Mouse (Mus musculus): ENCODE measurements around the gene Ap4m1.

Gene Ap4m1

GRCm38 (mm10) chr5:138171695-138172491 lies at the start of gene Ap4m1, which contains the start of gene Mcm7:
Gene Ap4m1, plus strand, starts transcription at chr5:138172002.
Gene Mcm7, minus strand, starts transcription at chr5:138172422.
- DNase-seq (ENCODE audit: low spot score in 2 of 2): peak; percentile 99

GRCm38 (mm10) chr5:138132425-138133064 lies 39.3 kb upstream of the Ap4m1 start:
- DNase-seq (ENCODE audit: low spot score in 2 of 2): no peak

GRCm38 (mm10) chr5:138137257-138137656 lies 34.5 kb upstream of the Ap4m1 start:
- no peak for DNase-seq (ENCODE audit: low spot score in 2 of 2)

- DNase-seq (ENCODE audit: low spot score in 2 of 2): no peak
These were observed 33.8 kb upstream of the Ap4m1 start for GRCm38 (mm10) chr5:138137935-138138549.

GRCm38 (mm10) chr5:138138585-138138984 lies 33.2 kb upstream of the Ap4m1 start:
- no peak for DNase-seq (ENCODE audit: low spot score in 2 of 2)

- DNase-seq (ENCODE audit: low spot score in 2 of 2): no peak
These were observed 17.4 kb upstream of the Ap4m1 start for GRCm38 (mm10) chr5:138154390-138154789.

GRCm38 (mm10) chr5:138155443-138155976 lies 16.3 kb upstream of the Ap4m1 start, which contains the start of gene Zfp113:
Gene Zfp113, minus strand, starts transcription at chr5:138155744.
- DNase-seq (ENCODE audit: low spot score in 2 of 2): peak; percentile 95 to 96

- DNase-seq (ENCODE audit: low spot score in 2 of 2): no peak
These were observed 11.5 kb upstream of the Ap4m1 start for GRCm38 (mm10) chr5:138160224-138160762.

- DNase-seq (ENCODE audit: low spot score in 2 of 2): peak; percentile 90 to 92
These were observed 10.7 kb upstream of the Ap4m1 start, which contains the start of gene Cops6 for GRCm38 (mm10) chr5:138160842-138161665. Gene Cops6, plus strand, starts transcription at chr5:138161071.

- DNase-seq (ENCODE audit: low spot score in 2 of 2): no peak
These were observed 8.8 kb upstream of the Ap4m1 start for GRCm38 (mm10) chr5:138163046-138163445.

GRCm38 (mm10) chr5:138163610-138164009 lies 8.2 kb upstream of the Ap4m1 start:
- no peak for DNase-seq (ENCODE audit: low spot score in 2 of 2)

GRCm38 (mm10) chr5:138165594-138165993 lies 6.2 kb upstream of the Ap4m1 start:
- DNase-seq (ENCODE audit: low spot score in 2 of 2): no peak

GRCm38 (mm10) chr5:138170936-138171561 lies 753 bp upstream of the Ap4m1 start:
- DNase-seq (ENCODE audit: low spot score in 2 of 2): peak; percentile 95 to 96

GRCm38 (mm10) chr5:138173217-138173616 lies 1.4 kb downstream of the Ap4m1 start:
- no peak for DNase-seq (ENCODE audit: low spot score in 2 of 2)

- peak; percentile 85 to 88 for DNase-seq (ENCODE audit: low spot score in 2 of 2)
These were observed 15.3 kb downstream of the Ap4m1 start, which contains the start of the genes Taf6 and Cnpy4 for GRCm38 (mm10) chr5:138186950-138187638. Gene Taf6, minus strand, starts transcription at chr5:138187451. Gene Cnpy4, plus strand, starts transcription at chr5:138187485.

GRCm38 (mm10) chr5:138187661-138188306 lies 16.0 kb downstream of the Ap4m1 start:
- peak; percentile 75 to 85 for DNase-seq (ENCODE audit: low spot score in 2 of 2)

GRCm38 (mm10) chr5:138193771-138194727 lies 22.2 kb downstream of the Ap4m1 start, which contains the start of gene Mblac1:
Gene Mblac1, plus strand, starts transcription at chr5:138194314.
- DNase-seq (ENCODE audit: low spot score in 2 of 2): peak; percentile 83 to 91

Measured in heart, adult 9 months (tissue).